Mouse (Mus musculus): ENCODE measurements around the gene Zfp729a.
"Not testable (repeated sequence)": the region's sequence is repeated elsewhere in the genome, so short reads cannot be mapped to it uniquely, and the experiment has no call there.

Gene Zfp729a

DNA sequence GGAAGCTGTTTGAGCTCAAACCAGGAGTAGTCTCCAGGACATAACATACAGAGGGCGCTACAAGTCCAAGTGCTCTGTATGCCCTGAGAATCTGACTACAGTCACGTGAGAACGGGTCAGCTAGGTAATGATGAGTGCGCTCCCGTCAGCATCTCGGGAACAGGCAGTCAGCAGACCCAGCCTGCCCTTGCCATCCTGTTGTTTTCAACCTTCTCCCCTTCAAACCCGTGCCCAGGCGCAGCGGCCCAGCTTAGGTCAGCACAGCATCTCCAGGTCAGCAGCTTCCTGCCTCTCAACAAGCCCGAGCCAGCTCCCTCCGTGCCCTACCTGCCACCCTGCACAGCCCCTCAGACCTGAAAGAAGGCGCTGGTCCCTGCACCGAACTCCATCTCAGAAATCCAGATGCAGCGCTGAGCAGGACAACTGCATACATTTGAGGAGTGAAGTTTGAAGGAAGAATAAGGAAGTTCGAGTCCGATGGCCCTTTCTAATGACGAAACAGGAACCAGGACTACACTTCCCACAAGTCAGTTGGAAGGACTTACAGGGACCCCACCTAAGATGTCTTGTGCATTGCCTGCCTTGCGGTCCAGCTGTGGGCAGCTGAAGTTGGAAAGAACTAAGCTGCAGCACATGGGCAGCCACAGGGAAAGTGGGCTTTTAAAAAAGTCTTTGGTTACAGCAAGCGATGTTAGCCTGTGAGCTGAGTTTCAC is at the start of gene Zfp729a, which contains the start of gene Gm49345:
Gene Zfp729a (minus strand): TSS at position 498 of the 714 bp plus-strand sequence.
Gene Gm49345 (minus strand): TSS at position 476 of the 714 bp plus-strand sequence.
- DNase-seq (ENCODE audit: low spot score) = peak; percentile 94

DNA sequence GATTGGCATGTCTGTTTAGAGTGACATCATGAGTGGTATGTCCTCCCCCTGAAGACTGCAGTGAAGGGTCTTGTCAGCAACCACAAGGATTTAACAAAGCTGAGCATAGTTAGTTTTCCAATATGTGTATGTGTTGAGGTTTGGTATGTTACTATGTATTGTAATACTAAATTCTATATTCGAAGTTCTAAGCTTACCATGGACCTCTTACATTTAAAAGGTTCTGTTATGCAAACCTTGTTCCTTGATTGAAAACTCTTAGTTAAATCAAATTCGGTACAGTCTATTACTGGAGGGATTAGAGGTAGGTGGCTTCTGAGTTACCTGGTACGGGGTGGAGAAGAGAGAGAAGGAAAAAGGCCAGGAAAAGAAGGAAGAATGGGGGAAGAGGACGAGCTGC is 49.4 kb upstream of the Zfp729a start, which contains the start of gene Zfp738:
Gene Zfp738 (minus strand): TSS at position 101 of the 400 bp plus-strand sequence.
- DNase-seq (ENCODE audit: low spot score) = no peak

DNA sequence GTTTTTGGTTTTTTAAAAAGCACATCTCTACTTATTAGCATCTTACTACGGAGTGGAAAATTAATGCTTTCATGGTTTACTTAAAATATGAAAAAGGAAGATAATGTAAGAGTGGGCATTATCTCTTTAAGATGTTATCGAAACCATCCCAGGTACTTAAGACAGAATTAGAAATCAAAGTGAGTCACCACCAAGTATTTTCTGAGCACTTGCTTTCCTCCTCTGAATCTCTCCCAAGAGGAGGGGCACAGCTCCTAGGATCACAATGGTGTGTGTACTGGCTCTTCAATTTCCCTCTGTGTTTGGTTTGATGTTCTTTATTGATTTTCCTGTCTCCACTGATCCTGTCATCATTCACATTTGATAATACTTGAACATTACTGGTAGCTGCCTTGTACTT is 46.2 kb upstream of the Zfp729a start:
- DNase-seq (ENCODE audit: low spot score) = not testable (repeated sequence)

DNA sequence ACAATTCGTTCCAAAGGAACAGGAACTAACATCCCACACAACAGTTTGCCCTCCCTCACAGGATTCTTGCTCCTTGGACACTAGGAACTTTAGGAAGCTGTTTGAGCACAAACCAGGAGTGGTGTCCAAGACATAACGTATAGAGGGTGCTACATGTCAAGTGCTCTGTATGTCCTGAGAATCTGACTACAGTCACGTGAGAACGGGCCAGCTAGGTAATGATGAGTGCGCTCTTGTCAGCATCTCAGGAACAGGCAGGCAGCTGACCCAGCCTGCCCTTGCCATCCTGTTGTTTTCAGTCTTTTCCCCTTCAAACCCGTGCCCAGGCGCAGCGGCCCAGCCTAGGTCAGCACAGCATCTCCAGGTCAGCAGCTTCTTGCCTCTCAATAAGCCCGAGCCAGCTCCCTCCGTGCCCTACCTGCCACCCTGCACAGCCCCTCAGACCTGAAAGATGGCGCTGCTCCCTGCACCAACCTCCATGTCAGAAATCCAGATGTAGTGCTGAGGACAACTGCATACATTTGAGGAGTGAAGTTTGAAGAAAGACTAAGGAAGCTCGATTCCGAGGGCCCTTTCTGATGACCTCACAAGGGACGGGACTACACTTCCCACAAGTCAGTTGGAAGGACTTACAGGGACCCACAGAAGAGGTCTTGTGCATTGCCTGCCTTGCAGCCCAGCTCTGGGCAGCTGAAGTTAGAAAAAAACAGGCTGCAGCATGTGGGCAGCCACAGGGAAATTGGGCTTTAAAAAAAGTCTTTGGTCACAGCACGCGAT is 45.6 kb upstream of the Zfp729a start:
- DNase-seq (ENCODE audit: low spot score) = peak; percentile 93

DNA sequence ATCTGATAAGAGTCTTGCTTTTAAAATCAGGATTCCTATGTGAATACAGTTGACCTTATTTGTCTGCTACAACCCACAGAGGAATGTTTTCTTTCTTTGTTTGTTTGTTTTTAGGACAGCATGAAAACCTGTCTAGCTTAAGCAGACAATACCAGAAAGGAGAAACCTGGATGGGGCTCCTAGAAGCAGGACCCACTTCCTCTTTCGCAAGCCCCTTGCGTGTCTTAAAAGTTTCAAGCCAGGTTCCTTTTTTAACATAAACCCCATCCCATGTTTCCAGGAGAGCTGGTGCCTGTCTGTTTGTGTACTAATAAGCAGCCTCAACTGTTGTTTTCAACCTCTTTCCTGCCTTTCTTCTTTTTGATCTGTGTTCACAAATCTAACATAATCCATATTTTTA is 37.3 kb upstream of the Zfp729a start:
- no peak for DNase-seq (ENCODE audit: low spot score)

DNA sequence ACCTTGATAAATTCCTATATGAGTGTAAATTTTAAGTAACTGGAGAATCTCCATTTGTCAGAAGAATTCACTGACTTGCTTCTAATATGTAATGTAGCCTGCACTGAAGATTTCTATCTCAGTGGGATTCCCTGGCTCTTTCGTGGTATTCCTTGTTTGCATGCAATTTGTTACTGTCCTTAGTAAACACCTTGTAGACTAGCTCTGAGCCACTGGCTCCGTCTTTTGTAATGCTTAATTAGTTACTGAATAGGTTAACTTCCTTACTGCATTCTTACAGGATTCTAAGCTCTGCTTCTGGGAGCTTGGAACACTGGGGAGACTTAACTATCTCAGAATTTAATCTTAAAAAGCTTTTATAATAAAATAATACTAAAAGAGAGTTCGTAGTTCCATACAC is 14.9 kb upstream of the Zfp729a start:
- no peak for DNase-seq (ENCODE audit: low spot score)

DNA sequence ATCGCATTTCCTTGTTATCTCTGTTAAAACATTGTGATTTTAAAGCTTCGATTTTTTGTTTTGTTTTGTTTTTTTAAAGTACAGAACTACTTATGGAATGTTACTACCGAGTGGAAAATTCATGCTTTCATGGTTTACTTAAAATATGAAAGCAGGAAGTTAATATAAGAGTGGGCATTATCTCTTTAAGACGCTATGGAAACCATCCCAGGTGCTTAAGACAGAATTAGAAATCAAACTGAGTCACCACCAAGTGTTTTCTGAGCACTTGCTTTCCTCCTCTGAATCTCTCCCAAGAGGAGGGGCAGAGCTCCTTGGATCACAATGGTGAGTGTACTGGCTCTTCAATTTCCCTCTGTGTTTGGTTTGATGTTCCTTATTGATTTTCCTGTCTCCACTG is 27.5 kb downstream of the Zfp729a start:
- DNase-seq (ENCODE audit: low spot score) = no peak

DNA sequence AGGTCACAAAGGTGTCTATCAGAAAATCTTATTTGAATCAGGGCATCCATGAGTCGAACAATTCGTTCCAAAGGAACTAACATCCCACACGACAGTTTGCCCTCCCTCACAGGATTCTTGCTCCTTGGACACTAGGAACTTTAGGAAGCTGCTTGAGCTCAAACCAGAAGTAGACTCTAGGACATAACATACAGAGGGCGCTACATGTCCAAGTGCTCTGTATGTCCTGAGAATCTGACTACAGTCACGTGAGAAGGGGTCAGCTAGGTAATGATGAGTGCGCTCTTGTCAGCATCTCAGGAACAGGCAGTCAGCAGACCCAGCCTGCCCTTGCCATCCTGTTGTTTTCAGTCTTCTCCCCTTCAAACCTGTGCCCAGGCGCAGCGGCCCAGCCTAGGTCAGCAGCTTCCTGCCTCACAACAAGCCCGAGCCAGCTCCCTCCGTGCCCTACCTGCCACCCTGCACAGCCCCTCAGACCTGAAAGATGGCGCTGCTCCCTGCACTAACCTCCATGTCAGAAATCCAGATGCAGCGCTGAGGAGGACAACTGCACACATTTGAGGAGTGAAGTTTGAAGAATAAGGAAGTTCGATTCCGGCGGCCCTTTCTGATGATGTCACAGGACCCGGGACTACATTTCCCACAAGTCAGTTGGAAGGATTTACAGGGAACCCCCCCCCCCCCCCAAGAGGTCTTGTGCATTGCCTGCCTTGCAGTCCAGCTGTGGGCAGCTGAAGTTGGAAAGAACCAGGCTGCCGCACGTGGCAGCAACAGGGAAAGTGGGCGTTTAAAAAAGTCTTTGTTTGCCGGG is 28.3 kb downstream of the Zfp729a start, which contains the start of gene Zfp729b:
Gene Zfp729b (minus strand): TSS at position 642 of the 811 bp plus-strand sequence.
- peak; percentile 93 for DNase-seq (ENCODE audit: low spot score)

DNA sequence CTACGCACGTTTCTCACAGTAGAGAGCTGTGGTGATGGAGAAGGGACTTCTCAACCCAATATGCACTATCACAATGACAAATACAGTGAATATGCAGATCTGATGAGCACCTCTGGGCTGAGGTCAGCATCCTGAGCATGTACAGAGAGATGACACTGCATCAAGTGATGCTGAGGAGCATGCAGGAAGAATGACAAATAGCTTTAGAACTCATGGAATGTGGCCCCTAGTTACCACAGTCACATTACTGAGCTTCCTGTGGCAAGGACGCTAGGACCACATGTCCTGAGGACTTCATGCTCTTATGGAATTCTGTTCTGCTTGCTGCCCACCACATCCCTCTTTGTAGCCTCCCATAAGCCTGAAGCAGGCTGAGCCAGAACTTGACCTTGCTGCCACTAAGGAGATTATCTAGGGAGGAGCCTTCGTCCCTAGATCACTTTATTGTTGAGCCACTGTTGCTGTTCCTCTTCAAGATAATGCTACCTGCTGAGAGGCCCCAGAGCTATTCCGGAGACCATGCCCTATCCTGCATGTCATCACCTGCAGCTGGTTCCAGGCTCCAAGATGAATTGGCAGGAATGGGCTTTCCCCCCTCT is 64.9 kb downstream of the Zfp729a start:
- DNase-seq (ENCODE audit: low spot score) = no peak
